Mouse (Mus musculus): ENCODE measurements at regions not wholly inside any gene's neighbourhood (a gene's known extent, or its start where the extent isn't known, plus 50 kb on each side); places are given as distances from the start of the nearest gene placed in this dataset.

DNA sequence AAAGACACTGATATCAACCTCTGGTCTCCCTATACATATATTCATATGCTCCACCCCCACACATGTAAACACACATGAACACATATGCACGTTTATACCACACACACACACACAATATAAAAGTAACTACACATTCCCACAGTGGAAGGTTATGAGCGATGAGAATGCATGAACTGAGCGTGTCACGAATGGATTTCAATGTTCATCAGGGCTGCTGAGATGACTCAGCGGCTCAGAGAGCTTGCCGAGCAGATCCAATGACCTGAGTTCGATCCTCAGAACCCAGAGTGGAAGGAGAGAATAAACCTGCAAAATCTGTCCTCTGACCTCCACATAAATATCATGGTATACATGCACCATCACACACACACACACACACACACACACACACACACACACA is 77.3 kb downstream of the Vegfa start:
- no peak overlapping the region for H3K27ac ChIP-seq (replicated peaks; ENCODE audit: insufficient read depth, low read depth, low read length)
- no peaks in the 10 kb centered on the region for H3K27me3 ChIP-seq (ENCODE audit: control insufficient read depth, insufficient read depth, low read length)
- H3K79me2 ChIP-seq (ENCODE audit: control insufficient read depth, insufficient read depth, low read length): no peaks in the 10 kb centered on the region
- H3K9ac ChIP-seq (ENCODE audit: low read depth, low read length): no peak overlapping the region
- peaks cover 9% of the 10 kb centered on the region for H3K4me1 ChIP-seq (ENCODE audit: control insufficient read depth, insufficient read depth, low read length)
- no peak overlapping the region for H3K4me3 ChIP-seq (ENCODE audit: insufficient read depth, low read depth, low read length)
- DNase-seq (ENCODE audit: extremely low read depth, low read depth, low spot score): peak; percentile 20
- 55% methylated on average over 7 of the region's 7 CpGs for WGBS
- no peaks in the 10 kb centered on the region for H3K36me3 ChIP-seq (ENCODE audit: control insufficient read depth, insufficient read depth, low read length)
- no peak for TF ChIP-seq POLR2A (IDR thresholded peaks at IDR 0.05; ENCODE audit: extremely low read depth, insufficient read depth, low read length)
- TF ChIP-seq CTCF (IDR thresholded peaks at IDR 0.05; ENCODE audit: low read depth, low read length): no peak

- H3K4me1 ChIP-seq (ENCODE audit: control insufficient read depth, insufficient read depth, low read length): peaks cover 6% of the 10 kb centered on the region
- no peak for DNase-seq (ENCODE audit: extremely low read depth, low read depth, low spot score)
- 85% methylated on average over 8 of the region's 8 CpGs for WGBS
- H3K27ac ChIP-seq (replicated peaks; ENCODE audit: insufficient read depth, low read depth, low read length): no peak overlapping the region
- no peaks in the 10 kb centered on the region for H3K79me2 ChIP-seq (ENCODE audit: control insufficient read depth, insufficient read depth, low read length)
- H3K27me3 ChIP-seq (ENCODE audit: control insufficient read depth, insufficient read depth, low read length): no peaks in the 10 kb centered on the region
- no peak overlapping the region for H3K9ac ChIP-seq (ENCODE audit: low read depth, low read length)
- H3K4me3 ChIP-seq (ENCODE audit: insufficient read depth, low read depth, low read length): no peak overlapping the region
- TF ChIP-seq POLR2A (IDR thresholded peaks at IDR 0.05; ENCODE audit: extremely low read depth, insufficient read depth, low read length) (no peak), CTCF (IDR thresholded peaks at IDR 0.05; ENCODE audit: low read depth, low read length) (no peak)
- H3K36me3 ChIP-seq (ENCODE audit: control insufficient read depth, insufficient read depth, low read length): no peaks in the 10 kb centered on the region
Measured at GRCm38 (mm10) chr17:45953523-45953922, 78.6 kb downstream of the Vegfa start.

DNA sequence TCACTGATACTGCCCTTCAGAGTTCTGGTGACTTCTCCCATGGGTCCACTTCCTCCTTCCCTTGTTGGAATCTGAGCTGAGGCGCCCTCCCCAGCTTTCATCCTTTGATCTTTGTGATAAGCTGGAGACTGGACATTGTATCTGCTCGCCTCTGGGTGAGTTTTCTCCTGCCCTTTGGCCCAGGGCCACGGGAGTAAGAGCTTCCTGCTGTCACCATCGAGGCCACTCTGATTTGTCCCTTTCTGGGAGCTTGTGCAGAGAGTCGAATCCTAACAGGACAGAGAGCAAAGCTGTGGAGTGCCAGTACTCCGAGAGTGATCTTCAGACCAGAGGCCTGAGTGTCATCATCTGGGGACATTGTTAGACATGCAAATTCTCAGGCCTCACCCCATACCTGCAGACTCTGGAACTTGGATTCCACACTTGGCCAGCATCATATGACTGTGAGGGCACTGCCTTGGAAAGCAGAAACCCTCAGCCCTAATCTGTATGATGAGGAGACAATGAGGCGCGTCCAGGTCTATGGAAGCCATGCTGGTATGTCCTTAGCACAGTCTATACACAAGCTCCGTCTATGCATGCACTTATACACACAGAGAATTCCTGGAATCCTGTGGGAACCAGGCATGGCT is 81.5 kb downstream of the Vegfa start:
- WGBS: 33% methylated on average over 9 of the region's 9 CpGs
- H3K36me3 ChIP-seq (ENCODE audit: control insufficient read depth, insufficient read depth, low read length): no peaks in the 10 kb centered on the region
- peak; percentile 82 for DNase-seq (ENCODE audit: extremely low read depth, low read depth, low spot score)
- H3K4me1 ChIP-seq (ENCODE audit: control insufficient read depth, insufficient read depth, low read length): no peaks in the 10 kb centered on the region
- H3K4me3 ChIP-seq (ENCODE audit: insufficient read depth, low read depth, low read length): no peak overlapping the region
- H3K27me3 ChIP-seq (ENCODE audit: control insufficient read depth, insufficient read depth, low read length): no peaks in the 10 kb centered on the region
- H3K27ac ChIP-seq (replicated peaks; ENCODE audit: insufficient read depth, low read depth, low read length): no peak overlapping the region
- no peak for TF ChIP-seq POLR2A (IDR thresholded peaks at IDR 0.05; ENCODE audit: extremely low read depth, insufficient read depth, low read length)
- TF ChIP-seq CTCF (IDR thresholded peaks at IDR 0.05; ENCODE audit: low read depth, low read length): no peak
- no peaks in the 10 kb centered on the region for H3K79me2 ChIP-seq (ENCODE audit: control insufficient read depth, insufficient read depth, low read length)
- H3K9ac ChIP-seq (ENCODE audit: low read depth, low read length): no peak overlapping the region

DNA sequence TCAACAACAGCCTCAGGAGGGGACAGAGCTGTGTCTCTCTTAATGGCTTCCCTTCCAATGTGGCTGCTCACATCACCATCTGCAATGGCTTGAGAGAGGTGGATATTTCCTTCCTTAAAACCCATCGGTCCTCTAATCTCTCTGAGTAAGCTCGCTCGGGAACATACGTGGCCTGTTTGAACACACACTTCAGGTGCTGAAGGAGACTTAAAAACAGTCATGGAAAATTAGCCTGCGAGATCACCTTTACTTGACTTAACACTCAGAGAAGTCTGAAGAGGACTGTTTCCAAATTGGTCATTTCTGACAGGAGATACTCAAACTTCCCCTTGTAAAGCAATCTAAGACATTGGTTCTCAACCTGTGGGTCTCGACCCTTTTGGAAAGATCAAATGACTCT is 83.0 kb downstream of the Vegfa start:
- no peaks in the 10 kb centered on the region for H3K36me3 ChIP-seq (ENCODE audit: control insufficient read depth, insufficient read depth, low read length)
- 92% methylated on average over 6 of the region's 6 CpGs for WGBS

GRCm38 (mm10) chr17:45948314-45948935 is 83.7 kb downstream of the Vegfa start:
- Histone ChIP-seq H3K79me2 (ENCODE audit: control insufficient read depth, insufficient read depth, low read length) (no peaks in the 10 kb centered on the region), H3K27me3 (ENCODE audit: control insufficient read depth, insufficient read depth, low read length) (no peaks in the 10 kb centered on the region), H3K4me1 (ENCODE audit: control insufficient read depth, insufficient read depth, low read length) (no peaks in the 10 kb centered on the region), H3K9ac (ENCODE audit: low read depth, low read length) (no peak overlapping the region), H3K36me3 (ENCODE audit: control insufficient read depth, insufficient read depth, low read length) (no peaks in the 10 kb centered on the region), H3K4me3 (ENCODE audit: insufficient read depth, low read depth, low read length) (no peak overlapping the region), H3K27ac (replicated peaks; ENCODE audit: insufficient read depth, low read depth, low read length) (no peak overlapping the region)
- TF ChIP-seq CTCF (IDR thresholded peaks at IDR 0.05; ENCODE audit: low read depth, low read length): no peak
- no peak for TF ChIP-seq POLR2A (IDR thresholded peaks at IDR 0.05; ENCODE audit: extremely low read depth, insufficient read depth, low read length)
- WGBS: 81% methylated on average over 5 of the region's 5 CpGs
- DNase-seq (ENCODE audit: extremely low read depth, low read depth, low spot score): no peak

More for the DNA sequence above, 83.0 kb downstream of the Vegfa start:
- no peaks in the 10 kb centered on the region for H3K4me1 ChIP-seq (ENCODE audit: control insufficient read depth, insufficient read depth, low read length)
- H3K4me3 ChIP-seq (ENCODE audit: insufficient read depth, low read depth, low read length): no peak overlapping the region
- TF ChIP-seq CTCF (IDR thresholded peaks at IDR 0.05; ENCODE audit: low read depth, low read length) (no peak), POLR2A (IDR thresholded peaks at IDR 0.05; ENCODE audit: extremely low read depth, insufficient read depth, low read length) (no peak)
- no peaks in the 10 kb centered on the region for H3K27me3 ChIP-seq (ENCODE audit: control insufficient read depth, insufficient read depth, low read length)
- DNase-seq (ENCODE audit: extremely low read depth, low read depth, low spot score): no peak
- H3K9ac ChIP-seq (ENCODE audit: low read depth, low read length): no peak overlapping the region
- H3K79me2 ChIP-seq (ENCODE audit: control insufficient read depth, insufficient read depth, low read length): no peaks in the 10 kb centered on the region
- H3K27ac ChIP-seq (replicated peaks; ENCODE audit: insufficient read depth, low read depth, low read length): no peak overlapping the region

DNA sequence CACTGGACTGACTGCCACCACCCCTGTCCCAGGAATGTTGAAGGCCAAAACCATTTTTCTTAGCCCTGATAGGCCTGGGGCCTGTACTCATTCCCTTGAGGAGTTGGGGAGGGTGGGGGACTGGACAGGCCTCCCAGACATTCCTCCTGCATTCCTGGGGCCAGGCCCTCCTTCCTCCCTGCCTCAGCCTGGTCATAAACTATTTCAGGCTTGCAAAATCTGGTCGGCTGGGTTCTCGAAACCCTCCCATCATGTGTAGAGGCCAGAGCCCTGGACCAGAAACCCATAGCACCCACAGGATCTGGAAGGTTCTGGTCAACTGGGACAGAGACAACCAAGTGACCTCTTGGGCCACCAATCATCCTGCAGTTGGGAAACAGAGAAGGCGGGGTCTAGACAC is 87.2 kb downstream of the Vegfa start:
- no peak overlapping the region for H3K27ac ChIP-seq (replicated peaks; ENCODE audit: insufficient read depth, low read depth, low read length)
- H3K27me3 ChIP-seq (ENCODE audit: control insufficient read depth, insufficient read depth, low read length): no peaks in the 10 kb centered on the region
- WGBS: 91% methylated on average over 3 of the region's 3 CpGs
- H3K79me2 ChIP-seq (ENCODE audit: control insufficient read depth, insufficient read depth, low read length): no peaks in the 10 kb centered on the region
- no peak overlapping the region for H3K9ac ChIP-seq (ENCODE audit: low read depth, low read length)
- no peaks in the 10 kb centered on the region for H3K4me1 ChIP-seq (ENCODE audit: control insufficient read depth, insufficient read depth, low read length)
- TF ChIP-seq CTCF (IDR thresholded peaks at IDR 0.05; ENCODE audit: low read depth, low read length) (no peak), POLR2A (IDR thresholded peaks at IDR 0.05; ENCODE audit: extremely low read depth, insufficient read depth, low read length) (no peak)
- no peak for DNase-seq (ENCODE audit: extremely low read depth, low read depth, low spot score)
- no peaks in the 10 kb centered on the region for H3K36me3 ChIP-seq (ENCODE audit: control insufficient read depth, insufficient read depth, low read length)
- no peak overlapping the region for H3K4me3 ChIP-seq (ENCODE audit: insufficient read depth, low read depth, low read length)

Data from liver, adult 2 months (tissue).